Mouse (Mus musculus): ENCODE results near the gene Defb19. TPM values are rescaled to one million over a fixed set of nuclear protein-coding genes. Genes with fewer than 3 reads are reported as not detected.

Gene Defb19
- polyA plus RNA-seq, 1 experiment = not detected

GRCm38 (mm10) chr2:152625256-152625655, 45.1 kb upstream of the Defb19 start:
- Histone ChIP-seq H3ac (ENCODE audit: control insufficient read depth, insufficient read length, low read depth) (no peak overlapping the region), H3K27me3 (ENCODE audit: control insufficient read depth, insufficient read depth, insufficient read length) (no peaks in the 10 kb centered on the region)

GRCm38 (mm10) chr2:152624566-152624965, 44.5 kb upstream of the Defb19 start:
- peaks cover 9% of the 10 kb centered on the region for H3K79me3 ChIP-seq (ENCODE audit: low read depth)
- H3K4me3 ChIP-seq (ENCODE audit: insufficient read depth, poor library complexity, severe bottlenecking) = no peak overlapping the region
- peaks cover 25% of the 10 kb centered on the region for H3K79me2 ChIP-seq (ENCODE audit: control insufficient read depth, insufficient read depth)
- TF ChIP-seq CEBPB (IDR thresholded peaks at IDR 0.05; ENCODE audit: low read depth) (no peak), MYOD1 (IDR thresholded peaks at IDR 0.05; ENCODE audit: control insufficient read depth, insufficient read length, low read depth) (no peak), MAX (IDR thresholded peaks at IDR 0.05) (no peak), FOSL1 (IDR thresholded peaks at IDR 0.05; ENCODE audit: insufficient read depth, low read length, poor library complexity, severe bottlenecking) (no peak), MYOG (IDR thresholded peaks at IDR 0.05; ENCODE audit: control insufficient read depth, extremely low read depth, insufficient read length) (no peak), CTCF (IDR thresholded peaks at IDR 0.05; ENCODE audit: control insufficient read depth, insufficient read depth, insufficient read length) (no peak), USF1 (IDR thresholded peaks at IDR 0.05; ENCODE audit: low read depth) (no peak)
- H3K27me3 ChIP-seq (ENCODE audit: control insufficient read depth, insufficient read depth, insufficient read length) = no peaks in the 10 kb centered on the region
- peaks cover 9% of the 10 kb centered on the region for H3K36me3 ChIP-seq (ENCODE audit: control insufficient read depth, insufficient read depth)
- no peak overlapping the region for H3ac ChIP-seq (ENCODE audit: control insufficient read depth, insufficient read length, low read depth)

More at GRCm38 (mm10) chr2:152625256-152625655, 45.1 kb upstream of the Defb19 start:
- Histone ChIP-seq H3K79me3 (ENCODE audit: low read depth) (peaks cover 9% of the 10 kb centered on the region), H3K36me3 (ENCODE audit: control insufficient read depth, insufficient read depth) (peaks cover 13% of the 10 kb centered on the region), H3K79me2 (ENCODE audit: control insufficient read depth, insufficient read depth) (peaks cover 27% of the 10 kb centered on the region), H3K4me3 (ENCODE audit: insufficient read depth, poor library complexity, severe bottlenecking) (no peak overlapping the region)
- no peak for TF ChIP-seq MYOD1 (IDR thresholded peaks at IDR 0.05; ENCODE audit: control insufficient read depth, insufficient read length, low read depth)
- TF ChIP-seq CTCF (IDR thresholded peaks at IDR 0.05; ENCODE audit: control insufficient read depth, insufficient read depth, insufficient read length) = no peak
- TF ChIP-seq USF1 (IDR thresholded peaks at IDR 0.05; ENCODE audit: low read depth) = peak; percentile 64

- Histone ChIP-seq H3ac (ENCODE audit: control insufficient read depth, insufficient read length, low read depth) (no peak within 1 kb of the TSS), H3K27me3 (ENCODE audit: control insufficient read depth, insufficient read depth, insufficient read length) (no peaks in the 10 kb centered on the region), H3K4me3 (ENCODE audit: insufficient read depth, poor library complexity, severe bottlenecking) (no peak within 1 kb of the TSS), H3K79me2 (ENCODE audit: control insufficient read depth, insufficient read depth) (peaks cover 13% of the 10 kb centered on the region), H3K36me3 (ENCODE audit: control insufficient read depth, insufficient read depth) (no peaks in the 10 kb centered on the region), H3K79me3 (ENCODE audit: low read depth) (peaks cover 4% of the 10 kb centered on the region)
- no peak for TF ChIP-seq FOSL1 (IDR thresholded peaks at IDR 0.05; ENCODE audit: insufficient read depth, low read length, poor library complexity, severe bottlenecking)
- TF ChIP-seq MAX (IDR thresholded peaks at IDR 0.05) = no peak
- no peak for TF ChIP-seq CEBPB (IDR thresholded peaks at IDR 0.05; ENCODE audit: low read depth)
- TF ChIP-seq CTCF (IDR thresholded peaks at IDR 0.05; ENCODE audit: control insufficient read depth, insufficient read depth, insufficient read length) = no peak
Observed at GRCm38 (mm10) chr2:152622953-152623352, 42.8 kb upstream of the Defb19 start, which contains the start of gene Defb25. Defb25 (minus strand) TSS chr2:152623053.

- no peaks in the 10 kb centered on the region for H3K27me3 ChIP-seq (ENCODE audit: control insufficient read depth, insufficient read depth, insufficient read length)
- H3K79me3 ChIP-seq (ENCODE audit: low read depth) = no peaks in the 10 kb centered on the region
- no peak overlapping the region for H3ac ChIP-seq (ENCODE audit: control insufficient read depth, insufficient read length, low read depth)
- TF ChIP-seq USF1 (IDR thresholded peaks at IDR 0.05; ENCODE audit: low read depth) = no peak
- no peak for TF ChIP-seq MAX (IDR thresholded peaks at IDR 0.05)
- no peak for TF ChIP-seq FOSL1 (IDR thresholded peaks at IDR 0.05; ENCODE audit: insufficient read depth, low read length, poor library complexity, severe bottlenecking)
- TF ChIP-seq MYOD1 (IDR thresholded peaks at IDR 0.05; ENCODE audit: control insufficient read depth, insufficient read length, low read depth) = no peak
- TF ChIP-seq CTCF (IDR thresholded peaks at IDR 0.05; ENCODE audit: control insufficient read depth, insufficient read depth, insufficient read length) = no peak
- no peak for TF ChIP-seq MYOG (IDR thresholded peaks at IDR 0.05; ENCODE audit: control insufficient read depth, extremely low read depth, insufficient read length)
- TF ChIP-seq CEBPB (IDR thresholded peaks at IDR 0.05; ENCODE audit: low read depth) = no peak
- H3K36me3 ChIP-seq (ENCODE audit: control insufficient read depth, insufficient read depth) = no peaks in the 10 kb centered on the region
- H3K4me3 ChIP-seq (ENCODE audit: insufficient read depth, poor library complexity, severe bottlenecking) = no peak overlapping the region
- H3K79me2 ChIP-seq (ENCODE audit: control insufficient read depth, insufficient read depth) = peaks cover 5% of the 10 kb centered on the region
Observed at GRCm38 (mm10) chr2:152622151-152622550, 42.0 kb upstream of the Defb19 start.

GRCm38 (mm10) chr2:152620367-152621134, 40.4 kb upstream of the Defb19 start:
- no peaks in the 10 kb centered on the region for H3K79me2 ChIP-seq (ENCODE audit: control insufficient read depth, insufficient read depth)
- TF ChIP-seq MYOG (IDR thresholded peaks at IDR 0.05; ENCODE audit: control insufficient read depth, extremely low read depth, insufficient read length) (no peak), MYOD1 (IDR thresholded peaks at IDR 0.05; ENCODE audit: control insufficient read depth, insufficient read length, low read depth) (peak; percentile 80)
- no peaks in the 10 kb centered on the region for H3K79me3 ChIP-seq (ENCODE audit: low read depth)
- H3K27me3 ChIP-seq (ENCODE audit: control insufficient read depth, insufficient read depth, insufficient read length) = no peaks in the 10 kb centered on the region
- H3ac ChIP-seq (ENCODE audit: control insufficient read depth, insufficient read length, low read depth) = no peak overlapping the region
- H3K36me3 ChIP-seq (ENCODE audit: control insufficient read depth, insufficient read depth) = no peaks in the 10 kb centered on the region
- H3K4me3 ChIP-seq (ENCODE audit: insufficient read depth, poor library complexity, severe bottlenecking) = no peak overlapping the region

GRCm38 (mm10) chr2:152617374-152617773, 37.3 kb upstream of the Defb19 start:
- no peak overlapping the region for H3K4me3 ChIP-seq (ENCODE audit: insufficient read depth, poor library complexity, severe bottlenecking)
- no peak for TF ChIP-seq CTCF (IDR thresholded peaks at IDR 0.05; ENCODE audit: control insufficient read depth, insufficient read depth, insufficient read length)
- TF ChIP-seq USF1 (IDR thresholded peaks at IDR 0.05; ENCODE audit: low read depth) = no peak
- no peak for TF ChIP-seq CEBPB (IDR thresholded peaks at IDR 0.05; ENCODE audit: low read depth)
- no peak for TF ChIP-seq MYOG (IDR thresholded peaks at IDR 0.05; ENCODE audit: control insufficient read depth, extremely low read depth, insufficient read length)
- TF ChIP-seq MAX (IDR thresholded peaks at IDR 0.05) = peak; percentile 28
- no peak overlapping the region for H3ac ChIP-seq (ENCODE audit: control insufficient read depth, insufficient read length, low read depth)
- H3K27me3 ChIP-seq (ENCODE audit: control insufficient read depth, insufficient read depth, insufficient read length) = no peaks in the 10 kb centered on the region
- no peaks in the 10 kb centered on the region for H3K36me3 ChIP-seq (ENCODE audit: control insufficient read depth, insufficient read depth)
- no peaks in the 10 kb centered on the region for H3K79me2 ChIP-seq (ENCODE audit: control insufficient read depth, insufficient read depth)
- no peaks in the 10 kb centered on the region for H3K79me3 ChIP-seq (ENCODE audit: low read depth)

All from C2C12 (cell line).